Mouse (Mus musculus) left cerebral cortex, postnatal 14 days (tissue): ENCODE results near the gene Tenm3. TPM values are rescaled to one million over a fixed set of nuclear protein-coding genes. Genes with fewer than 3 reads are reported as not detected.

Experiments used
- DNase-seq, 2 experiments: peaks; one replicate each; pipeline ENCODE4 v3.0.0; 2021 to 2022; ENCODE audit warnings: low spot score in 2 of 2, mixed read lengths in 1 of 2
- intact Hi-C: fragments of 180-260 bp; cut with DNase I; formaldehyde crosslinking; loops from one replicate; pipeline ENCODE4 v1.15.1; 2025
- total RNA-seq, 2 experiments: library from RNA; stranded (reverse); gene quantifications; 2 replicates each; pipeline ENCODE4 v1.2.3; 2021

The Tenm3 gene
- total RNA-seq, 2 experiments from 2014 or later = 80.8 to 102 TPM

DNA sequence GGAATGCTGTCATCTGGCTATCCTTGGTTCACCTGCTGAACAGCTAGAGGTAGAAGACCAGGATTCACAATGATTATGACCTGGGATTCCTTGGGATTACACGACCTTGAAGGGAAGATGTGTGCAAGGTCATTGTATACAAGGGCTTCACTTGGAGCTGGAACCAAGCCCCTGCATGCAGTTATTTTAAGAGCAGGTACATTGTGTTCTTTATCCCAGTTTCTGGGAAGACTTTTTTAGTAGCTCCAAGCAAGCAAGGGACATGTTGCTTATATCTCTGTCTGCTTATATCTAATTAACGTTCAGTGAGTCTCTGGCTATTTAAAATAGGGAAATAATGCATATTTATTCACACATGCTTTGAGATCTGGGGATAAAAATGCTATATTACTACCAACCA is 86.9 kb downstream of the Tenm3 start:
- no peak for DNase-seq
- intact Hi-C loops = no loop called here

DNA sequence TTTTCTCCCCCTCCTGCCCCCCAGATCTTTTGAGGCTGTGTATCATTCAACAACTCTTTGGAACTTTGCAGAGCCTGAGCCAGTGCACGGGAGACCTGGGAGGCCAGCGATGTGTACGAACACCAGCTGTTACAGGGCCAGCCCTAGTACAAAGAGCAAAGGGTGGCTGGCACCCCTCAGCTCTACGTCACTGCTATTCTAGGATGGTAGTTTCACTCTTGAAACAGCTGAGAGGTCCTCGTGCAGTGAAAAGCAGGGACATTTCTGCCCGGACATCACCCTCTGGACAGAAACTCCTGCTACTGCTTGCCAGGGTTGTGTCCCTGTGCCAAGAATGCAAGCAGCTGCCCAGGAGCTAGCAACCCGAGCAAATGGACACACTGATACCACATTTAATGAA is 88.3 kb downstream of the Tenm3 start:
- DNase-seq = no peak
- intact Hi-C loops = no loop called here

DNA sequence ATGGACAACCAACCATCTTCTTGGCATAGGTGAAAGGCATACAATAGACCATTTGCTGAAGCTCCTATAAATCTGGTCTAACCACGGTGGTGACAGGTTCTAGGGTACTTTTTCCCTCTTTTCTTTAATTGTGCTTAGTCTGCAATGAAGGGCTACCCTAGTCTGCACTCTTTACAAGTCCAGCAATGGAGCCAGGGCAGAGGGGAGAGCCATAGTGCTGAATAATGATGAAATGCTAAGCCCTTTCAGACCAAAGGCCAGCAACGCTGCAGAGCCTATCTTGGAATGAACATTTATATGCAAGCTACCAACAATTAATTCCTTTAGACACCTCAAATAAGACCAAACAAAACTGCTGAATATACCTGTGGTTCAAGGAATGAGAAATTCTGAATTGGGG is 88.8 kb downstream of the Tenm3 start:
- no peak for DNase-seq
- intact Hi-C loops = no loop called here

DNA sequence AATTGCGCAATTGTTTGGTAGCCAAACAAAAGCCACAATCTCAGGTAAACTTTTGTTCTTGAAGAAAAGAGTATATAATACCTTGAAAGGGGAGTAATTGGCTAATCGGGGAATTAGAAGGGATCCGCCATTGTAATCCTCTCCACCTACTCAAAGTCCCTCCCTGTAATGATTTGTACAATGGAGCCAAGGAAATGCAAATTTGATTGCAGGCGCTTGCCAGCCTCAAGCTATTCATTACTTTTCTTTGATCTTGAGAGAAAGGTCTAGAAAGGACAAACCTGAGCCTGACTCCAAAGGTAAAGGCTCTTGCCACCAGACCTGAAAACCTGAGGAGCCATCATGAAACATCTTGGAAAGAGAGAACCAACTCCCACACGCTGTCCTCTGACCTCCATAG is 91.8 kb downstream of the Tenm3 start:
- no peak for DNase-seq
- intact Hi-C loops = no loop called here

DNA sequence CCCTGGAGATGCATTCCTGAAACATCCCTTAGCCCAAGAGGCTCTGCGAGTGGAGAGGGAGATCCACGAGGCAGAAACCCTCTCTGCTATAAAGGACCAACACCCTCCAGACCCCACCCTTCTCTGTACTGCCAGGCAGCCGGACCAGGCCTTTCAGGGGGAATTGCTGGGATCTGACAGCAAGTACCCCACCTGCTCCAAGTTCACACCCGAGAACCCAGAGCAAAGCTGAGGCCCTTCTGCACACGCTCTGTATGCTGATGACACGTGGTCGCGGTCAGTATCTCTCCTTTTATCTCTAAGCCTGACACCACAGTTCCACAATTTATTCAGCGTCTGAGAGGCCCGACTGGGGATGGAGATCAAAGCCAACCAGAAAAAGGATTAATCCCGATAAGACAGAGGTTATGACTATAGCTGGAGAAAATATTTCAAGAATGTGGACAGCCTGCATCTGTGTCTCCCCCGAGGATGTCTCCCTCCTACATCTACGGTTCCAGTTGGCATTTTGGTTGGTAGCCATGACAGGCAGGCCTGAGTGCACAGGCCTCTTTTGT is 95.2 kb downstream of the Tenm3 start:
- no peak for DNase-seq
- intact Hi-C loops = no loop called here

DNA sequence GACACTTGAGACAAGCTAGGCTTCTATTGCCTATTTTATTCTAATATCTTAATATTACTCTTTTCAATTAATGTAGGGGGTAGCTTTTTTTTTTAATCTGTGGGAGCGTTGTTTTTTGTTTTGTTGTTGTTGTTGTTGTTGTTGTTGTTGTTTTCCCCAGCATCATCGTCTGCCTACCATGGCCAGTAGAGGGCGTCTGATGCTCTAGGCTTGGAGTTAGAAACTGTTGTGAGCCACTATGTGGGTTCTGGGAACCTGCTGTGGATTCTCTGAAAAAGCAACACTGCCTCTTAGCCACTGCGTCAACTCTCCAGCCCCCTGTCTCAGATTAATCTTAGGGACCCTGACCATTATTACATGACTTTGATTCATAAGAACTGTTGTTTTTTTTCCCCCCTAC is 99.8 kb downstream of the Tenm3 start:
- intact Hi-C loops = no loop called here
- DNase-seq = no peak

DNA sequence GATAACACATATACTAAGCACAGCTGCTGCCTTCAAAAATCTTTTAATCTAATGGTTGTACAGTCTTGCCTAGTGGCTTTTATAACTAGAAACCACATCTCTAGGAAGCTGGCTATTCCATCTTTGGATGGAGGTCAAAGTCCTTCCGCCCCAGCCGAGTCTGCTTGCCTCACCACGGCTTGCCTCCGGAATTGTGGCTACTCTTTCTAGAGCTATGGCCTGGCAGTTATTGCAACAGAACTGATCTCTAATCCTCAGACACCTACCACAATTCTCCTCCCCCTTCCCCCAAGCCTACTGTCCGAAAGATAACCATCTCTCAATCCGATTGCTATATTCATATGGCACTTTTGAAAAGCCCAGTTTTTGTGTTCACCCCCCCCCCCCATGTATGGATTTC is 101.0 kb downstream of the Tenm3 start:
- no peak for DNase-seq
- intact Hi-C loops = no loop called here

DNA sequence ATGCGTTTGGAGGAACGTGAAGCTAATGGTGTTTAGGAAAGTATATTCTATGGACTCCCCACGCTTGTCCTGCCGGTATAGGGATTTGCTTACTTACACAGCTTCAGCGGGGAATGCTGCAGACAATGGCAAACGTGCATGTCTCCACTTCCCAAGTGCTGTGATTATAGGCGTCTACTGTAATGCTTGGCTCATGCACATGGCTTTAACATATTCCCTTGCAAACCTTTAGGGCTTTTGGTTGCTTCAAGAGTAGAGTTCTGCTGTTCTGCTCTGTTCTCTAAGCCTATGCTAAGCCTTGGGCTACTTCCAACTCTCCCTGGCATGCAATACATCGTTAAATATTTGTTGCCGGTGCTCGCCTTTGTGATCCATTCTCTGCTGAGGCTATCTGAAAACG is 102.8 kb downstream of the Tenm3 start:
- intact Hi-C loops = no loop called here
- no peak for DNase-seq

DNA sequence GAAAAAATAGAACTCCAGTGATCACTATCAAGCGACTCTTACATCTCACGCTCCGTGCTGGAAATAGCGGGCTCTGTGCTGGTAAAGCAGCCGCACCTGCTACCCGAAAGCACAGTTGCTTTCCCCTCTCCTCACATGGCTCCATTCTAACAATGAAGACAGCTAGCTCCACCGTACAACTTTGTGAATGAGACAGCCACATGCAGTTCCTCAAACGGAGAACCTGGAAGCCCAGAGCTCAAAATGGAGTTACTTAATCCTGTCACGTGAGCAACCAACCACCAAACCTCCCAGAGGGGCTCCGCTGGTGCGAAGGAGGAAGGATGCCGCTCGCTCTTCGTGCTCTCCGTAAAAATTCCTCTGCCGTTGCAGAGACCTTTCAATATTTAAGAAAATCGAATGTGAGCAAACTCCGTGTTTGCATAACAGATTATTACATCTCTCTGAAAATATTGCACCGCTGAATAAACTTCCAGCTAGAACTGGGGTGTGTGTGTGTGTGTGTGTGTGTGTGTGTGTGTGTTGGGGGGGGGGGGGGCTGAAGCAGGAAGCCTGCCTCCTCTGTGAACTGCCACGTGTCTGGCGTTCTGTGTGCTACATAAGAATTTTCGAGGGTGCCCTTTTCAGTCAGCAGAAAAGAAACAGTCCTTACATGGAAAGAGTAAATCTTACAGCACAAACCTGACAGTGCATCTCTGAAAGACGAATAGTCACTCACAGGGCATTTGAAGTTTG is 103.4 kb downstream of the Tenm3 start:
- DNase-seq = peak; percentile 28 to 53
- intact Hi-C loops = no loop called here

DNA sequence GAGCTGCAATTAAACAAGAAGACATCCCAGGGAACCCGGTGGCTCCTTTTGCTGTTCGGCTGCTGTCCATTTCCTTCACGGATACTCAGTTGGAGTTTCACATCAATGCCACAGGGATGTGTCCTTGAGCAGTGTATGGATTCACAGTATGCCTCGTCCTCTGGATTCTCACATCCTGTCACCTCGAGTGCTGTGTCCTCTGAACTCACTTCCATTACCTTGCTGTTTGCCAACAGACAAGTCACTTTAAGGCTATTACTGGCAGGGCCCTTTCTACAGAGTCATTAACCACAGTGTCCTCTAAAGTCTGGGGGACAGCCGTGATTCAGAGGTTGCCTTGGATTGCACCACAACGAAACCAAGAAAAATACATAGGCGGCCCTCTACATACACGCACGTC is 110.0 kb downstream of the Tenm3 start:
- DNase-seq = no peak
- intact Hi-C loops = no loop called here

DNA sequence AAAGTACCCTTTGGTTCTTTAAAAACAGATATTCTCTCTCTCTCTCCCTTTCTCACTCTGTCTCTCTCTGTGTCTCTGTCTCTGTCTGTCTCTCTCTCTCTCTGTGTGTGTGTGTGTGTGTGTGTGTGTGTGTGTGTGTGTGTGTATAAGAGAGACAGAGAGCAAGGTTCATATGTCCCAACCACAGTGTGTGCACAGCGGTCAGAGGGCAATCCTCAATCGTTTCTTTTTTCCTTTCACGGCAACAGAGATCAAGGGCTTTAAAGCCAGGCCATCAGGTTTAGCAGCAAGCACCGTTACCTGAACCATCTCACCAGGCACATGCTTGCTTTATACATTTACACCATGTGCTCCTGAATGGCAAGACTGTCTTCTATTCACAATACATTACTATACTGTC is 110.7 kb downstream of the Tenm3 start:
- intact Hi-C loops = no loop called here

DNA sequence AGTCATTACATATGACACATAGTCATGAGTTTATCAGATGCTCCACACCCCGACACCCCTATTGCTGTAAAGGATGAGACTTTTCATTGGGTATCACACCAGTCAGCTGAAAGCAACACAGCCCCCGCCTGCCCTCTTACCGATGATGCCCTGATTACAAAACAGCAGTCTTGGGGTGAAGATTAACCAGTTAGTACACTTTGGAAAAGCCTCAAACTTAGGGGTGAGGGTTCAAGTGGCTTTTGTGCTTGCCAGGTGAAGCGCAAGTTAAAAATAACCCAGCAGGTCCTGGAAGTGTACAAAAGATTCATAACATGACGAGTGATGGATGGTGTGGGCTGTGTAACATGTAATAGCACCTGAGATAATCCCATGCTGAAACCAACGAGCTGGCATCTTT is 113.0 kb downstream of the Tenm3 start:
- DNase-seq = no peak
- intact Hi-C loops = no loop called here

More for the DNA sequence above, 110.7 kb downstream of the Tenm3 start:
- no peak for DNase-seq

DNA sequence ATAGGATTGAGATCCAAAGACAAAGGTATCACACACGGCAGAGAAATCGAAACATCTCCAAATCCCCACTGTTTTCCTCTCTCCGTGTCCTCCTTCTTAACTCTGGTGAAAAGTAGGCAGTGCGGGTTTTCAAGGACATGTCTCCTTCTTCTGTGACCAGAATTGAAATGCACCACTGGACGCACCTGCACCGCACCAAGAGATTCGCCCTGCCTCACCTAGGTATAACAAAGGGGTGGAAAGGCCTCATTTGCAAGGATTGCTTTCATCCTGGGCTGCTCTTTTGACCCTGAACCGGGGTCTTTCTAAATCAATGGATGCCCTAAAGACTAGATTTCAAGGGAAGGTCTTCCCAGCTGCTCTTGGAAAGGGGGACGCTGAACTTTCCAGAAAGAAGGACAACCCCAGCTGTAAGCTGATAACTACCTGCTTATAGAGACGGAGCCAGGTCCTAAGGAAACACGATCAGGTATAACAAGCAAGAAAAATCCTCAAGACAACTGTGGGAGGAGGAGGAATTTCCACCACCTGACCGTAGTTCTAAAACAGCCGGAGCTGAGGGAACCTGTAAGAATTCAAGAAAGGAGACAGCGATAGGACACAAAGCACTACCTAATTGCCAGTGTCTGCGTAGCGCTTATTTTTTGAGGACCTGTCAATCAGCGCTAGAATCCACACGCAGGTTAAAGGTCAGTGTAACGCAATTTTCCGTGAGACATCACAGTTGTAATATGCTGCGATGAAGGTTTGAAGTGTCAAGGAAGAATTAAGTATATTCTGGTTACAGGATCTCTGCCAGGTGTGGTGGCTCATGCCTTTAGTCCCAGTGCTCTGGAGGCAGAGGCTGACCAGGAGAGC is 114.7 kb downstream of the Tenm3 start:
- intact Hi-C loops = no loop called here
- DNase-seq = no peak

DNA sequence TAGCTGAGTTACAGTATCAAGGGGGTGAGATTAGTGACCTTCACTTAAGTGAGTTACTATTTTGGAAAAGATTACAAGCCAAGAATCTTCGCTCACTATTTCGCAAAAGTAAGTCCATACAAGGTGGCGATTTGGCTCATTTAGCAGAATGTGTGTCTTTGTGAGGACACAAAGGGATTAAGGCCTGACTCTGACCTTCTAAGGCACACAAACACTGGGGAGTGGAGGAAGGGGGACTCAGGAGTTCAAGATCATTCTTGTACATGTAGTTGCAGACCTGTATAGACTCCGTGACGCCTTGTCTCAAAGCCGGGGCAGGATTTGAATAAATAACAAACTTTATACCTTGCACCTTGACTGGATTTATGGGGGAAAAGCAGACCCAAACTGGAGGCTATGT is 115.7 kb downstream of the Tenm3 start:
- DNase-seq = no peak
- intact Hi-C loops = no loop called here

DNA sequence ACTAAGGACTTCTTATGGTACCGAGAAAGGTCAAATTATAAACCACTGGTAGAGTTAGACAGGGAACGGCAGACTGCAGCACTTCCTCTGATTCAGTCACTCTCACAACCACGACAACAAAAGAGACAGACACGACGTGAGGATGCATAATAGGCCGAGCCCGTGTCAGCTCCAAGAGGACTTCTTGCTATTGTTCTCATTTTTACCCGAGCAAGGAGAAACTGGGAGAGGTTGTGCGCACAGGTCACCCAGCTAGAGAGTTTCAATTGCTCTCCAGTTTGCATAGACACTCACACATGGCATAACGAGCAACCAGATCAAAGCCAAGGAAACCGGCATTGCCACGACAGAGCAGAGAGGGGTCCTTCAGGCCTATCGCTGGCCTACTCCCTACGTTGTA is 121.0 kb downstream of the Tenm3 start:
- intact Hi-C loops = no loop called here
- no peak for DNase-seq

DNA sequence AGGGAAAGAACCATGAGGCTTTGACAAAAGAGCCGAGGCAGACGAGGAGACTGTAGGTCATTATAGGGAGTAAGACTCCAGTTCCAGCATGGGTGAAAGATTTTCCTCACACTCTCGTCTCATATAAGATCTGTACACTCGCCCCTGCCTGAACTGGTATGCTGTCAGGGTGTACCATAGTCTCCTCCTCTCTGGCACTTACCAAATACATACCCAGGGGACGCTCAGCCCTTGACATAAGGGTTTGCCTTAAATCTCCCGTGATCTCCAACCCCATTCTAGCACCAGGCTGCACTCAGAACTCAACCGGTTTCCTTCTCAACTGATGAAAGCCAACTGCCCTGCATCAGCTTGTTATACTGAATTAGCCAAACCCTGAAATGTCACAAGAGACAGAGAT is 121.4 kb downstream of the Tenm3 start:
- no peak for DNase-seq
- intact Hi-C loops = no loop called here

DNA sequence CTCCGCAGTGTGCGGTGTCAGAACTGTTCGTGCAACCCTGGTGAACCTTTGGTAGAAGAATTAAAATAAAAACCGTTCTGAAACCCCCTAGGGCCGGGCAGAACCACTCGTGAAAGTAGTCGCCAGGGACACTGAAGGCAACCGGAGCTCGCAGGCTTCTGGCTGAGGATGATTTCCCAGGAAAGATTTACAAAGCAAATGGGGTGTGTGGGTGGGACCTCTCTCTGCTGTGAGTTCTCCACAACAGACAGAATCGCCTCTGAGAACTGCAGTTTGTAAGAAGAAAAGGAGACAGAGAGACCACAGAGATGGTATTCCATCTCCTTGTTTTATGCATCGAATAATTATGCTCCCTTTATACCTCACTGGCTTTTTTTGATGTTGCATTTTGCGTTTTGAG is 122.4 kb downstream of the Tenm3 start:
- intact Hi-C loops = no loop called here
- DNase-seq = peak; percentile 34 to 42

DNA sequence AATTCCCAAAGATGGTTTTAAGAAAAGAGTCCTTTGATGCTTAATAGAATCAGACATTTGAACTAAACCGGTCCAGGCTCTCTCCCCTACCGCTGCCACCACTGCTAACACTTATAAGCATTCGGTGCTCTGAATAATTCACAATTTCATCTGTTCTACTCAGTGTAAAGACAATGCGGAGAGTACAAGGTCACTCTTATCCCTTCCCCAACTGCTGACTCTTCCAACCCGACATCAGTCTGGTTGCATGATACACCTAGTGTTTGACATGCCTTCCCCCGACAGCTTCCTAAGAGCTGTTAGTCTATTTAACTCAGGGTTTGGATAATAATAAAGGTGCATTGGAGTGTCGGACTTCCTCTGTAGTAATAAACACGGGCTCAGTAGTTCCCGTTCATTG is 128.1 kb downstream of the Tenm3 start:
- DNase-seq = no peak
- intact Hi-C loops = no loop called here

DNA sequence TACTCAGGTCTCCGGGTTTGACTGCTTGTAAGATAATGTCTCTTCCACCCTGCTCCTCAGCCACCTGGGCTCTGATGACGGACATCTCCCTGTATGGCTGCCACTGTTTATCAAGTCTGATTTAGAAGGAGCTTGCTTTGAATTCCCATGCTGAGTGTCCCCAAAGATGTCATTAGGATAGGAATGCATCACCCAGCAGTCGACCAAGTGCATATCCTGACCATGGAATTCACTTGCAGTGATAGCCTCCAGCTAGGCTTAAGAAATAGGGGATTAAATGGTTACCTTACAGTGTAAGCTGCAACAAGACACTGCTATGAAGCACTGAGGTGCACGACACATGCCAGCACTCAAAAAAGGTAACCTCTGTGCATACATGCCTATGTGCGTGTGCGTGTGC is 137.1 kb downstream of the Tenm3 start:
- intact Hi-C loops = no loop called here

DNA sequence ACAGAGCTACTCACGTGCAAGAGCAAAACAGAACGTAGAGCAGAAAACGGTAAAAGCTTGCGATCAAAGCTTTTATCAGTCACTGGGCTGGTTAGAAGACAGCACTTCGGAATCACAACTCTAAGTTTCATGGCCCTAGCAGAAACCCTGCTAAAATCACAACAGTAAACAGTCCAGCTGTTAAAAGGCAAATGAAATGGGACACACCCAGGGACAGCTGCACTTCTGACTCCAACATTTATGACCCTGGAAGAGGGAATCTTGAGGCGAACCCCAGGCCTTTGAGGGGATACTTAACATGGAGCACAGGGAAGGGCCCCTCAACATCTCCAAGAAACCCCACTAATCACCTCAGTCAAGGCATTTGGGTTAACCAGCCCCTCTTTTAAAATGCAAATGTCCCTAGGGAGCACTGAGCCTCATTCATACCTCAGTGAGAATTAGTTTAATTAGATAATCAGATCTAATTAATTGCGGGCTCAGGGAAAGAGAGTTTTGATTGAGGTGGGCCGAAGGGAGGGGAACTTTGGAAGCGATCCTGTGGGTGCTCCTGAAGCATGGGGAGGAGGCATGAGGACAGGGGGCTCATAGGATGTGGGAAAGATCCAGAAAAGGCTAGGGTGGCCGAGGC is 138.8 kb downstream of the Tenm3 start:
- intact Hi-C loops = no loop called here
- DNase-seq = no peak

More for the DNA sequence above, 137.1 kb downstream of the Tenm3 start:
- DNase-seq = no peak
